Mouse (Mus musculus) lung, postnatal 0 days (tissue): ENCODE results near the gene Grin1. TPM values are rescaled to one million over a fixed set of nuclear protein-coding genes. Genes with fewer than 3 reads are reported as not detected.

Experiments
- ATAC-seq: fragments of 200-750 bp; cut with Nextera tagmentation; 2 replicates; pipeline ENCODE4 v1.8.0; 2017; ENCODE audit warnings: moderate library complexity
- DNase-seq: peaks from one replicate; pipeline ENCODE4 v3.0.0-alpha.2; 2016; ENCODE audit warnings: low spot score
- H3K27ac ChIP-seq: fragments of 300-500 bp; sonication (generic); 2 replicates; pipeline ENCODE4 v1.5.1; 2014; ENCODE audit warnings: antibody characterized with exemption, mild to moderate bottlenecking, low read length, mixed read lengths
- H3K27me3 ChIP-seq: fragments of 300-500 bp; sonication (generic); replicated peaks from 2 replicates; pipeline ENCODE4 v1.6.1; 2014; ENCODE audit warnings: low read length, mixed read lengths; ENCODE audit not compliant: insufficient read depth
- H3K36me3 ChIP-seq: fragments of 300-500 bp; sonication (generic); 2 replicates; pipeline ENCODE4 v1.6.1; 2014; ENCODE audit warnings: low read length, mixed read lengths; ENCODE audit not compliant: insufficient read depth
- H3K4me1 ChIP-seq: fragments of 300-500 bp; sonication (generic); 2 replicates; pipeline ENCODE4 v1.6.1; 2014; ENCODE audit warnings: antibody characterized with exemption, low read depth, low read length, mixed read lengths; ENCODE audit not compliant: insufficient read depth
- H3K4me2 ChIP-seq: fragments of 300-500 bp; sonication (generic); replicated peaks from 2 replicates; pipeline ENCODE4 v1.6.1; 2014; ENCODE audit warnings: low read depth, mild to moderate bottlenecking, low read length, moderate library complexity, mixed read lengths
- H3K4me3 ChIP-seq: fragments of 300-500 bp; sonication (generic); 2 replicates; pipeline ENCODE4 v1.5.1; 2014; ENCODE audit warnings: low read depth, low read length
- H3K9ac ChIP-seq: fragments of 300-500 bp; sonication (generic); replicated peaks from 2 replicates; pipeline ENCODE4 v1.6.1; 2014; ENCODE audit warnings: low read depth, mild to moderate bottlenecking
- H3K9me3 ChIP-seq: fragments of 300-500 bp; sonication (generic); 2 replicates; pipeline ENCODE4 v1.6.1; 2016; ENCODE audit warnings: low read length, mixed read lengths
- CTCF ChIP-seq: IDR thresholded peaks from 2 replicates; pipeline ENCODE4 v1.5.1; 2016; ENCODE audit warnings: antibody characterized with exemption, mild to moderate bottlenecking
- EP300 ChIP-seq: IDR thresholded peaks from 2 replicates; pipeline ENCODE4 v1.6.1; 2016; ENCODE audit warnings: antibody characterized with exemption, mild to moderate bottlenecking, control low read depth
- WGBS: fragments of 180-500 bp; shearing (Covaris S2); extraction: QIAGEN DNeasy Blood & Tissue Kit; methylation state at CpG from one replicate; pipeline ENCODE4 v1.1.7; 2014; 5-methylcytosine and 5-hydroxymethylcytosine counted together
- polyA plus RNA-seq: library from polyadenylated mRNA; unstranded; fragments of >200 nt; fragmentation: Nextera tagmentation; extraction: Ambion mirVana; gene quantifications from 2 replicates; pipeline ENCODE4 v1.2.1, GENCODE M21; 2015

Grin1 gene
- polyA plus RNA-seq, 1 experiment from 2014 or later = 0.36 TPM

DNA sequence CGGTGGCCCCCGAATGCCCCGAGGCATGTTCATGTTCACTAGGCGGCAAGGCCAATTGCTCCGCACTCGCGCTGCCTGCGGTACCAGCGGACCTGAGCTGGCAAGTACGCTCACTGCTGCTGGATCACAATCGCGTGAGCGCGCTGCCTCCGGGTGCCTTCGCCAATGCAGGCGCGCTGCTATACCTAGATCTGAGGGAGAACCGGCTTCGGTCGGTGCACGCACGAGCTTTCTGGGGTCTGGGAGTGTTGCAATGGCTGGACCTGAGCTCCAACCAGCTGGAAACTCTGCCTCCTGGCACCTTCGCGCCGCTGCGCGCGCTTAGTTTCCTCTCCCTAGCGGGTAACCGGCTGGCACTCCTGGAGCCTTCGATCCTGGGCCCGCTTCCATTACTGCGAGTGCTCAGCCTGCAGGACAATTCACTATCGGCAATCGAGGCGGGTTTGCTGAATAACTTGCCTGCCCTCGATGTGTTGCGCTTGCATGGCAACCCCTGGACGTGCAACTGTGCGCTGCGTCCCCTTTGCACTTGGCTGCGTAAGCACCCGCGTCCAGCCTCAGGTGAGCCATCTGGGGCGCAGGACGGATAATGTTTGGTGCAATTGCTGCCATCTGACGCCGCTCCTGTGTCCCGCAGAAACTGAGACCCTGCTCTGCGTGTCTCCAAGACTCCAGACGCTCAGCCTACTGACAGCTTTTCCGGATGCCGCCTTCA lies 28.7 kb downstream of the Grin1 start:
- peak overlapping the region; percentile 50 for H3K4me2 ChIP-seq
- no peak for ATAC-seq
- peaks cover 25% of the 10 kb centered on the region for H3K4me1 ChIP-seq
- H3K27me3 ChIP-seq = peaks cover 40% of the 10 kb centered on the region
- no peak overlapping the region for H3K9ac ChIP-seq
- H3K4me3 ChIP-seq = peak overlapping the region; percentile 21
- H3K27ac ChIP-seq = no peak overlapping the region
- 2% methylated on average over 54 of the region's 54 CpGs for WGBS
- no peak for DNase-seq
- H3K9me3 ChIP-seq = no peaks in the 10 kb centered on the region
- H3K36me3 ChIP-seq = 0 out of 2 replicates have a peak, but pooled peaks cover 5% of the 10 kb centered on the region
- TF ChIP-seq CTCF (no peak), EP300 (no peak)

DNA sequence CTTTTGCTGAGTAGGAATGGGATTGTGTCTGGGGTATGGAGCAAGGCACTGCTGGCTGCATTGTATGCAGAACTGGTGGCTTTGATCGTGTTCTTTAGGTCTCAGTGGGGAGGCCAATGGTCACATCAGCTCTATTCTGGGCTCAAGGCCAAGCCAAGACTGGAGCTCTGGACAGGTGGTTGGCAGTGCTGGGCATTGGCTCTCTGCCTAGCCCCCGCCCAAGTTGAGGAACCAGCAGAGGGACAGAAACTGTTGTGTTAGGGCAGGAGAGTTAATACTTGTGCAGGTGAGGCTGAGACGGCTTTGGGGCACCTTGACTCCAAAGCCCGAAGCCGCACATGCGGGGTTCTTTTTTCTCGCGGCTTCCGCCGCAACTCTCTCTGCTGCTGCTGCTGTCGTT lies 29.3 kb downstream of the Grin1 start, which contains the start of gene Lrrc26:
TSS of gene Lrrc26 (plus strand) at position 265 of the 400 bp plus-strand sequence.
- 8% methylated on average over 11 of the region's 11 CpGs for WGBS
- Histone ChIP-seq H3K27me3 (peaks cover 40% of the 10 kb centered on the region), H3K9ac (no peak within 1 kb of the TSS)

DNA sequence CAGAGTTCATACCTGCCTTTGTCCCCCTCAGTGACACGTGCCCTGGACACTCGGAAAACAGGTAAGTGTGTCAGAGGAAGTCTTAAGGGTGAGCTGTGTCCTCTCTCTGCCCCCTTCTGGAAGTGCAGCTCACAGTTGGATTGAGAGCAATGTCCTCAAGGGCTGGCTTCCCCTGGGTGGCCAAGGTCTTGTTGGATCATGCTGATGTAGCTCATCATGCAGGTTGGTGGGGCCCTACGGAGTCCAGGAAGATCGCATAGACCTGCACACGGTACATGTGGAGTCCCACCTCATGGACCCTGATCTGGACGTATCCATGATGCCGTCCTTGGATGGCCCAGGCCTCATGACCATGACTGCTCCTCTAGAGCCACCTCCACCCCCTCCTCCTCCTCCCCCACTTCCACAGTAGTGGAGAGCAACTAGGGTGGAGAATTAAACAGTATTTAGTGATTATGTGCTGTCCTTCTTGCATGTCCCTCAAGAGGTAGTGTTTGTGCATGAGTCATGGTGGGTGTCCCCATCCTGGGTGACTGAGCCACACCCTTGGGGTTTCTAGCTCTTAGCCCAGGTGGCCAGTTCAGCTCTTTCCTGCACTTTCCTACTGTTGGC lies 30.1 kb downstream of the Grin1 start:
- 80% methylated on average over 7 of the region's 7 CpGs for WGBS
- no peak overlapping the region for H3K9ac ChIP-seq
- no peak for ATAC-seq
- no peak overlapping the region for H3K4me2 ChIP-seq
- no peak for DNase-seq
- H3K4me1 ChIP-seq = peaks cover 25% of the 10 kb centered on the region
- TF ChIP-seq CTCF = no peak
- TF ChIP-seq EP300 = no peak
- no peak overlapping the region for H3K27ac ChIP-seq
- no peaks in the 10 kb centered on the region for H3K9me3 ChIP-seq
- no peak overlapping the region for H3K4me3 ChIP-seq
- peaks cover 17% of the 10 kb centered on the region; the same call in 1 of the 2 replicates for H3K36me3 ChIP-seq
- peaks cover 40% of the 10 kb centered on the region for H3K27me3 ChIP-seq

More for the DNA sequence above, 29.3 kb downstream of the Grin1 start, which contains the start of gene Lrrc26:
- DNase-seq (peak; percentile 34), ATAC-seq (no peak)
- Histone ChIP-seq H3K36me3 (peaks cover 11% of the 10 kb centered on the region; the same call in 1 of the 2 replicates), H3K4me2 (peak within 1 kb of the TSS; percentile 50), H3K9me3 (no peaks in the 10 kb centered on the region), H3K27ac (no peak within 1 kb of the TSS), H3K4me1 (peaks cover 25% of the 10 kb centered on the region), H3K4me3 (peak within 1 kb of the TSS; percentile 21)
- TF ChIP-seq EP300 (no peak), CTCF (no peak)

DNA sequence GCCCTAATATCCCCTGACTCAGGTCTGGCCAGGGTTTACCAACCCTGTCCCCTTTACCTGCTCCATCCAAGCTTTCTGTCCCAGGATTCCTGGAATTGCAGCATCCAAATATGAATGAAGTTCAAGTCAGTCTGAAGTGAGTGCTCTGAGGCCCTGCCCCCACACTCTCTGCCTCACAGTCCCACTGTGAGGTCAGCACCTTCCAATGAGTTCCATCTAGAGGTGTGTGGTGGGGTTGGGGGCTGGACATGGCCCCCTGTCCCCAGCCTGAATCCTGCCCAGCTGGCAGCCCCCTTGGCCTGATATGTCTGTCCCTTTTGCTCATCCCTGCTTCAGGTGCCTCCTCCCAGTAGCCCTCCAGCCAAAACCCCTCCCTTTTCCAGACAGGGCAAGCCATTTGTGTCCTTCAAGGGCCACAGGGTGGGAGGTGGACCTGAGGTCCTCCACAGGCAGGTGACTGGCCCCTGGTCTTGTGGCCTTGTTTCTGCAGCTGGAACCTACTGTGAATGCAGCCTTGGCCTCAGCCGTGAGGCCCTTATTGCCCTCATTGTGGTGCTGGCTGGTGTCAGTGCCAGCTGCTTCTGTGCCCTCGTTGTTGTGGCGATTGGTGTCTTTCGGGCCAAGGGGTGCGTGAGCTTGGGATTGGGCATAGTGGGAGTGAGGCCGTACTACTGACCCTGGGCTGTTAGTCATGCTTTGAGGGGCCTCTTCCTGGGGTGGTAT lies 30.9 kb downstream of the Grin1 start, which contains the start of gene Tmem210:
TSS of gene Tmem210 (plus strand) at position 219 of the 723 bp plus-strand sequence.
- H3K27me3 ChIP-seq = peaks cover 40% of the 10 kb centered on the region
- WGBS = 80% methylated on average over 6 of the region's 6 CpGs

GRCm38 (mm10) chr2:25286837-25287636 lies 31.9 kb downstream of the Grin1 start:
- Histone ChIP-seq H3K27ac (peak overlapping the region; percentile 88), H3K36me3 (peaks cover 31% of the 10 kb centered on the region; the same call in 1 of the 2 replicates), H3K4me2 (no peak overlapping the region), H3K27me3 (peaks cover 33% of the 10 kb centered on the region), H3K4me1 (peaks cover 19% of the 10 kb centered on the region), H3K4me3 (no peak overlapping the region), H3K9me3 (no peaks in the 10 kb centered on the region), H3K9ac (no peak overlapping the region)
- TF ChIP-seq CTCF = no peak
- peak; percentile 73 for TF ChIP-seq EP300
- WGBS = 17% methylated on average over 7 of the region's 7 CpGs
- DNase-seq (peak; percentile 85), ATAC-seq (peak; percentile 84)

More for the DNA sequence above, 30.9 kb downstream of the Grin1 start, which contains the start of gene Tmem210:
- H3K9ac ChIP-seq = no peak within 1 kb of the TSS
- no peak within 1 kb of the TSS for H3K4me2 ChIP-seq
- peaks cover 25% of the 10 kb centered on the region for H3K4me1 ChIP-seq
- DNase-seq (no peak), ATAC-seq (no peak)
- H3K27ac ChIP-seq = peak within 1 kb of the TSS; percentile 88
- H3K4me3 ChIP-seq = no peak within 1 kb of the TSS
- peaks cover 22% of the 10 kb centered on the region; the same call in 1 of the 2 replicates for H3K36me3 ChIP-seq
- no peaks in the 10 kb centered on the region for H3K9me3 ChIP-seq
- TF ChIP-seq CTCF = no peak
- TF ChIP-seq EP300 = no peak
